Mouse (Mus musculus): Measurements from ENCODE around the gene Ccdc171. TPM values are rescaled to one million over a fixed set of nuclear protein-coding genes. Genes with fewer than 3 reads are reported as not detected.

Ccdc171 gene
- total RNA-seq, 2 experiments from 2014 or later, result 0.52 to 1.2 TPM

GRCm38 (mm10) chr4:83794930-83795459 is 269.6 kb downstream of the Ccdc171 start:
- no peak for DNase-seq

- no peak for DNase-seq
These were observed 272.6 kb downstream of the Ccdc171 start for GRCm38 (mm10) chr4:83797976-83798375.

GRCm38 (mm10) chr4:83798674-83799430 is 273.5 kb downstream of the Ccdc171 start:
- no peak for DNase-seq

- DNase-seq, result no peak
These were observed 275.1 kb downstream of the Ccdc171 start for GRCm38 (mm10) chr4:83800402-83800801.

GRCm38 (mm10) chr4:83816925-83817324 is 291.6 kb downstream of the Ccdc171 start:
- no peak for DNase-seq

- DNase-seq, result no peak
These were observed 304.5 kb downstream of the Ccdc171 start for GRCm38 (mm10) chr4:83829718-83830459.

GRCm38 (mm10) chr4:83830891-83831880 is 305.8 kb downstream of the Ccdc171 start:
- DNase-seq, result peak; percentile 39 to 63

GRCm38 (mm10) chr4:83839077-83839476 is 313.7 kb downstream of the Ccdc171 start:
- DNase-seq, result peak in 1 of 2 experiments; percentile 5

GRCm38 (mm10) chr4:83846304-83846703 is 321.0 kb downstream of the Ccdc171 start:
- no peak for DNase-seq

GRCm38 (mm10) chr4:83853885-83854284 is 328.5 kb downstream of the Ccdc171 start:
- no peak for DNase-seq

- DNase-seq, result no peak
These were observed 336.4 kb downstream of the Ccdc171 start for GRCm38 (mm10) chr4:83861706-83862105.

- DNase-seq, result no peak
These were observed 336.9 kb downstream of the Ccdc171 start for GRCm38 (mm10) chr4:83862295-83862694.

- no peak for DNase-seq
These were observed 351.3 kb downstream of the Ccdc171 start for GRCm38 (mm10) chr4:83876600-83876999.

- DNase-seq, result no peak
These were observed 352.9 kb downstream of the Ccdc171 start for GRCm38 (mm10) chr4:83878236-83878635.

GRCm38 (mm10) chr4:83888459-83889054 is 363.2 kb downstream of the Ccdc171 start:
- DNase-seq, result no peak

- DNase-seq, result peak in 1 of 2 experiments; percentile 14
These were observed 376.8 kb downstream of the Ccdc171 start for GRCm38 (mm10) chr4:83902081-83902645.

Other genes starting within 250 kb of the Ccdc171 start
- 10 to 100 TPM; 14.8 to 20.9 TPM for gene Ttc39b, start 201.3 kb upstream of the Ccdc171 start, total RNA-seq (2021)
- gene Snapc3, start 107.8 kb upstream of the Ccdc171 start, total RNA-seq (2021), result 10 to 100 TPM; 15.2 to 18.8 TPM
- gene Psip1, start 39.1 kb upstream of the Ccdc171 start, total RNA-seq (2021), result 10 to 100 TPM; 17.5 to 21.6 TPM